Mouse (Mus musculus): ENCODE measurements around the gene Fancb. TPM values are rescaled to one million over a fixed set of nuclear protein-coding genes. Genes with fewer than 3 reads are reported as not detected.

Fancb gene
- 0.08 and 0.32 TPM in 2 replicates for polyA plus RNA-seq (2012)

GRCm38 (mm10) chrX:164980193-164980775, at the start of gene Fancb, which contains the start of gene Mospd2:
Fancb (plus strand) TSS chrX:164980592.
Mospd2 (minus strand) TSS chrX:164980375.

DNA sequence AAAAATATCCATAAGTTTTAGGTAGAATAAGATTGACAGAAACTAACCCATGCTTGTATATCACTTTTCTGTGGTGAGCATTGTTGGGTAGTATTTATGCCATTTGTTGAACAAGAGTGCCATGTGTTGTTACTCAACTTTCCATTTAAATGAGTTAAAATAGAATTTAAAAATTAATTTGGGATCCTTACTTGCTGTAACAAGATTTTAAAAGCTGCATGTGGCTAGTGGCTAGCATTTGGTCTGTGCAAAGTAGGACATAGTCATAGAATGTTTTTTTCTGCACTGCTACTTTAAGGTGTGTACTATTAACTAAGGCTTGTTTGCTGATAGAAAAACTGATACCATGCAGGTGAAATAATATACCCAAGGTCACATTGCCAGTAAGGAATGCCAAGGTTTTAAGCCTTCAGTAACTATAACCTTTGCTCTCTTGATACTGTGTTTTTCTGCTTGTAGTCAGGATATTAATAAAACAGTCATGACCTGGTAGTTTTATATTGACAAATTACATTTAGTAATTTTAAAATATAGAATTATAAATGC, 24.5 kb downstream of the Fancb start, which contains the start of gene Gm17604:
TSS of gene Gm17604 (minus strand) at position 51 of the 546 bp plus-strand sequence.

Other genes starting within 250 kb of the Fancb start
- 0.33 and 0.48 TPM in 2 replicates for gene Mospd2, start 217 bp upstream of the Fancb start, polyA plus RNA-seq (2012)
- not detected in 2 replicates for gene Gm17604, start 24.2 kb downstream of the Fancb start, polyA plus RNA-seq (2012)